Mouse (Mus musculus) liver, embryonic 11.5 days (tissue): ENCODE results near the gene Itgb7. TPM values are rescaled to one million over a fixed set of nuclear protein-coding genes. Genes with fewer than 3 reads are reported as not detected.

ENCODE experiments used
- ATAC-seq: fragments of 200-750 bp; cut with Nextera tagmentation; replicated peaks from 2 replicates; pipeline ENCODE4 v1.8.0; 2017; ENCODE audit warnings: moderate number of reproducible peaks, mild to moderate bottlenecking, moderate TSS enrichment, moderate library complexity; ENCODE audit not compliant: low FRiP score
- DNase-seq: peaks from one replicate; pipeline ENCODE4 v3.0.0-alpha.2; 2017; ENCODE audit warnings: low spot score
- H3K27ac ChIP-seq: fragments of 300-500 bp; sonication (generic); 2 replicates; pipeline ENCODE4 v1.5.1; 2014; ENCODE audit warnings: mild to moderate bottlenecking, low read depth, low read length, control low read depth
- H3K27me3 ChIP-seq: fragments of 300-500 bp; sonication (generic); replicated peaks from 2 replicates; pipeline ENCODE4 v1.6.1; 2014; ENCODE audit warnings: low read length, mixed read lengths; ENCODE audit not compliant: control insufficient read depth, insufficient read depth
- H3K36me3 ChIP-seq: fragments of 300-500 bp; sonication (generic); 2 replicates; pipeline ENCODE4 v1.6.1; 2014; ENCODE audit warnings: mild to moderate bottlenecking, low read length, moderate library complexity, mixed read lengths; ENCODE audit not compliant: control insufficient read depth, insufficient read depth
- H3K4me1 ChIP-seq: fragments of 300-500 bp; sonication (generic); replicated peaks from 2 replicates; pipeline ENCODE4 v1.6.1; 2014; ENCODE audit warnings: low read length, mixed read lengths; ENCODE audit not compliant: control insufficient read depth, insufficient read depth
- H3K4me2 ChIP-seq: fragments of 300-500 bp; sonication (generic); 2 replicates; pipeline ENCODE4 v1.6.1; 2014; ENCODE audit warnings: mild to moderate bottlenecking, control low read depth, moderate library complexity
- H3K4me3 ChIP-seq: fragments of 300-500 bp; sonication (generic); 2 replicates; pipeline ENCODE4 v1.5.1; 2014; ENCODE audit warnings: low read depth, low read length, control low read depth
- H3K9ac ChIP-seq: fragments of 300-500 bp; sonication (generic); 2 replicates; pipeline ENCODE4 v1.6.1; 2014; ENCODE audit warnings: low read depth, low read length, control low read depth
- H3K9me3 ChIP-seq: fragments of 300-500 bp; sonication (generic); 2 replicates; pipeline ENCODE4 v1.6.1; 2016; ENCODE audit warnings: low read length, inconsistent platforms, mixed read lengths; ENCODE audit not compliant: control insufficient read depth
- WGBS: fragments of 180-500 bp; shearing (Covaris S2); extraction: QIAGEN DNeasy Blood & Tissue Kit; methylation state at CpG from one replicate; pipeline ENCODE4 v1.1.7; 2014; 5-methylcytosine and 5-hydroxymethylcytosine counted together
- polyA plus RNA-seq: library from polyadenylated mRNA; unstranded; fragments of >200 nt; fragmentation: Nextera tagmentation; extraction: Ambion mirVana; gene quantifications from 2 replicates; pipeline ENCODE4 v1.2.1, GENCODE M21; 2014

Gene Itgb7
- polyA plus RNA-seq, 1 experiment from 2014 or later: 3.9 TPM

DNA sequence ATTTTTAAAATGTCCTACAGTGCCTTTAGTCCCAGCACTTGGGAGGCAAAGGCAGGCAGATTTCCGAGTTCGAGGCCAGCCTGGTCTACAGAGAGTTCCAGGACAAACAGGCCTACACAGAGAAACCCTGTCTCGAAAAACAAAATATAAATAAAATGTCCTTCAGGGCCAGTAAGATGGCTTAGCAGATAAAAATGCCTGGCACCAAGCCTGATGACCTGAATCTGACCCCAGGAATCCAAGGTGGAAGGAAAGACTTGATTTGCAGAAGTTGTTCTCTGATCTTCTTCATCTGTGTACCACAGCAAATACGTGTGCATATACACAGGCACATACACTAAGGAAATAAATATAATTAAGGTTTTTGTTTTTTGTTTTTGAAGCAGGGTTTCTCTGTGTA, 36.4 kb downstream of the Itgb7 start:
- WGBS: 74% methylated on average over 4 of the region's 4 CpGs
- Histone ChIP-seq H3K9ac (no peak overlapping the region), H3K9me3 (no peaks in the 10 kb centered on the region), H3K4me2 (no peak overlapping the region), H3K36me3 (no peaks in the 10 kb centered on the region), H3K27ac (no peak overlapping the region), H3K4me3 (no peak overlapping the region), H3K27me3 (no peaks in the 10 kb centered on the region), H3K4me1 (peaks cover 6% of the 10 kb centered on the region)
- DNase-seq (no peak), ATAC-seq (no peak)

DNA sequence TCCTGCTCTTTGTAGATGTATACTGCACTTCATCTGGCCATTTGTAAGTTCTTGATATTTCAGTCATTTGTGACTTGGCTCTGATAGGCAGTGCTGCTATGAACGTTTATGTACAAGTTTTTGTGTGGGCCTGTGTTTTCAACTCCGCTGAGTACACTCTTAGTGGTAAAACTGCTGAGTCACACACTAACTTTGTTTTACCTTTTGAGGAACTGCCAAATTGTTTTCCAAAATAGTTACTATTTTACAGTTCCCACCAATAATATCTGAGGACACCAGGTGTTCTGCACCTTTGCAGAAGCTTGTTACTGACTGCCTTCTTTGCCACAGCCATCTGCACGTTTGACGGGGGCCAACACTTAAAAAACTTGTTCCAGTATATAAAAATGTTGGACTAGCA, 37.3 kb downstream of the Itgb7 start:
- WGBS: 65% methylated on average over 4 of the region's 4 CpGs
- Histone ChIP-seq H3K27ac (peak overlapping the region; percentile 34; the same call in 1 of the 2 replicates), H3K36me3 (no peaks in the 10 kb centered on the region), H3K9me3 (no peaks in the 10 kb centered on the region), H3K4me2 (no peak overlapping the region), H3K4me1 (peaks cover 6% of the 10 kb centered on the region), H3K9ac (no peak overlapping the region), H3K27me3 (no peaks in the 10 kb centered on the region), H3K4me3 (no peak overlapping the region)
- DNase-seq (no peak), ATAC-seq (no peak)

DNA sequence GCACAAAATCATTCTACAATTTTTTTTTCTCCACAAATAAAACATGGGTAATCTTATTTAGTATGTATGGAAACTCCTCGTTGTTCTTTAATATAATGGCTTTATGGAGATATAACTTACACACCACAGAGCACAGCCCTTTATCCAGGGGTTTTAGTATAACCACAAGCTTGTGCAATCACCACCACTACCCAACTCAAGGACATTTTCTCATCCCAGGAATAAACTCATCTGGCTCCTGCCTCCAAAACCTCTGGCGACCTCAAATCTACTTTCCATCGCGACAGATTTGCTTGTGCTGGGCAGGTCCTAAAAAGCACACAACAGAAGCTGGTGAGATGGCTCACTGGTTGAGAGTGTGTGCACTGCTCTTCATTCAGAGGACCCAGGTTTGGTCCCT, 38.1 kb downstream of the Itgb7 start:
- DNase-seq: no peak
- Histone ChIP-seq H3K9ac (no peak overlapping the region), H3K4me3 (no peak overlapping the region), H3K27me3 (no peaks in the 10 kb centered on the region), H3K4me1 (peaks cover 5% of the 10 kb centered on the region), H3K36me3 (no peaks in the 10 kb centered on the region), H3K27ac (no peak overlapping the region), H3K4me2 (no peak overlapping the region), H3K9me3 (no peaks in the 10 kb centered on the region)
- no peak for ATAC-seq
- 64% methylated on average over 4 of the region's 4 CpGs for WGBS

DNA sequence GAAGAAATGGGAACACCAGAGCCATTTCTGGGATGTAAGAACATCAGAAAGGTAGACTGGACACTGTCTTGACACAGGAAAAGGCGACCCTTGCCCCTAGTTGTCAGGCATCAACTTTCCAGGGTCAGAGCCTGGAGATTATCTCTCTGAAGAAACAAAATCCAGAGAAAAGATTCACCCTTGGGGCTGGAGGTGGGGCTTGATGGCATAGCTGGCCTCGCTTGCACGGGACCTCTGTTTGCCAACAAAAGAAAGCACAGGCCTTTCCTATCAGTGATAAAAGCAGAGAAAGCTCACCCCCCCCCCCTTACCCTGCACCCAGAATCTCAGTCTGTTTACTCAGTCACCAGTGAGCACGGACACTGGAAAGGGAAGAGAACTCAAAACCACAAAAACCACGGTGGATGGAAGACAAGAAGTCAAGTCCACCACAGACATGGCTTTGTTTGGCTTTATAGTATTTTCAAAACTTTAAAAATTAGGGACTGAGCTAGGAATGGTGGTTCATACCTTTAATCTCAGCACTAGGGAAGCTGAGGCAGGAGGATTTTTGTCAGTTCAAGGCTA, 38.8 kb downstream of the Itgb7 start:
- H3K36me3 ChIP-seq: no peaks in the 10 kb centered on the region
- WGBS: 22% methylated on average over 5 of the region's 5 CpGs
- H3K9me3 ChIP-seq: no peaks in the 10 kb centered on the region
- no peak overlapping the region for H3K4me3 ChIP-seq
- H3K9ac ChIP-seq: no peak overlapping the region
- H3K4me1 ChIP-seq: peaks cover 10% of the 10 kb centered on the region
- no peaks in the 10 kb centered on the region for H3K27me3 ChIP-seq
- peak overlapping the region; percentile 66 for H3K27ac ChIP-seq
- H3K4me2 ChIP-seq: peak overlapping the region; percentile 21; the same call in 1 of the 2 replicates
- DNase-seq: no peak
- no peak for ATAC-seq

DNA sequence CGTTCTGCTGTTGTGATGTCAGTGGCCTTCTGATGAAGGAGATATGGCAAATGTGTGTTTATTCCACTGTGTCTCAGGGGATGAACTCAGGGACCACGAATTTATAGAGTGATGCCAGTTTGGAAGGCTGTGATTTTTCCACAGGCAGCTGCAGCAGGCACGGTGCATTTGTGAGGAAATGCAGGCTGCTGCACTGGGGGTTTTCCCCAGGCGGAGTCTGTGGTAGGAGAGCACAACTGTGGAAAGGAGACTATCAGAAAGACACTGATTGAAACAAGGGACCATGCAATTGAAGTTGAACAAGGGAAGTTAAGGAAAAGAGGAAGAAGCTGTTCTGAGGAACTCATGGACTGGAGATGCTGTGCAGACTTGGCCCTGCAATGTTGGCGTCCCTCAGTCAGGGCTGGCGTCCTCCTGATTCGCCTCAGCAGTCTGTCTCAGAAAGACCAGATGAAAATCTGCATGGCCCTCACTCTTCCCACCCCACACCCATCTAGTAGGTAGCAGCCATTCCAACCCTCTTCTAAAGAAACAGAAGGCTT, 39.4 kb downstream of the Itgb7 start:
- peaks cover 10% of the 10 kb centered on the region for H3K4me1 ChIP-seq
- H3K9me3 ChIP-seq: no peaks in the 10 kb centered on the region
- no peaks in the 10 kb centered on the region for H3K27me3 ChIP-seq
- DNase-seq: no peak
- no peak overlapping the region for H3K9ac ChIP-seq
- H3K36me3 ChIP-seq: no peaks in the 10 kb centered on the region
- WGBS: 35% methylated on average over 7 of the region's 7 CpGs
- H3K4me2 ChIP-seq: peak overlapping the region; percentile 21
- H3K4me3 ChIP-seq: no peak overlapping the region
- H3K27ac ChIP-seq: peak overlapping the region; percentile 66
- ATAC-seq: no peak

DNA sequence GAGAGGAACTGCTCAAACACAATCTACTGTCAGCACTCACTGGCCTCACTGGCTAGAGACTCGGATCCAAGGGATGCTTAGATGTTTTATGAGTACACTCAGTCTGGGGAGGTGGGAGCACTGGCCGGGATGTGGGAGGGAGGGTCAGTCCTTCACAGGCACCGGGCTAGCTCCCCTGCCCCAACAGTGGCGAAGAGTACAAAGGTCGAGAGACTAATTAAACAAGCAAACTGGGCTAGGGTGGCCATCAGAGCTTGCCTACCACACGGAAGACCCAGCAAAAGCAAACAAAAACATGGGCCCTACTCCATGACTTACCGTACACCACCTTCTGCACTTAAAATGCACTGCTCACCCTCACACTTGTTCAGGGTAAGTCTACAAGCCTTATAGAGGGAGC, 40.0 kb downstream of the Itgb7 start:
- no peaks in the 10 kb centered on the region for H3K9me3 ChIP-seq
- H3K9ac ChIP-seq: no peak overlapping the region
- no peak for DNase-seq
- 58% methylated on average over 7 of the region's 7 CpGs for WGBS
- peak overlapping the region; percentile 8; the same call in 1 of the 2 replicates for H3K4me2 ChIP-seq
- peaks cover 13% of the 10 kb centered on the region for H3K4me1 ChIP-seq
- no peaks in the 10 kb centered on the region for H3K27me3 ChIP-seq
- H3K4me3 ChIP-seq: no peak overlapping the region
- peak; percentile 56; the same call in 1 of the 2 replicates for ATAC-seq
- H3K27ac ChIP-seq: peak overlapping the region; percentile 66
- no peaks in the 10 kb centered on the region for H3K36me3 ChIP-seq

DNA sequence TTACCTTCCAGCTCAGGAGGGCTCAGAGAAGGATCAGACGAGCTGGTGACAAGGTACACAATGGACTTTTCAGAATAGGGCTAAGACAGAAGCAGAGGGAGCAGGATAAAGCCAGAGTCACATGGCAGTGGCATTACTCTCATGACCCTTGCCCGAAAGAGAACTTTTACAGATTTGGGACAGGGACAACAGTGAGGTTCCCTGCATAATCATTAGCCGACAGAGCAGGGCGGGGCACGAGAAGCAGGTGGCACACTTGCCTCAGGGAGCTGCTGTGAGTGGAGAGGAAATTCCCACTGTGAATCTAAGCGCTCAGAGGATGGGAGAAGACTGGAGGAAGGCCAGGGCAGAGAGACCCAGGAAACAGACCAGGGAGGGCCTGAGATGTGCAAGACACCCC, 42.9 kb downstream of the Itgb7 start:
- DNase-seq (no peak), ATAC-seq (no peak)
- no peaks in the 10 kb centered on the region for H3K27me3 ChIP-seq
- no peak overlapping the region for H3K4me3 ChIP-seq
- no peak overlapping the region for H3K4me2 ChIP-seq
- no peaks in the 10 kb centered on the region for H3K36me3 ChIP-seq
- no peak overlapping the region for H3K9ac ChIP-seq
- H3K9me3 ChIP-seq: no peaks in the 10 kb centered on the region
- no peak overlapping the region for H3K27ac ChIP-seq
- peaks cover 13% of the 10 kb centered on the region for H3K4me1 ChIP-seq
- 63% methylated on average over 6 of the region's 6 CpGs for WGBS

DNA sequence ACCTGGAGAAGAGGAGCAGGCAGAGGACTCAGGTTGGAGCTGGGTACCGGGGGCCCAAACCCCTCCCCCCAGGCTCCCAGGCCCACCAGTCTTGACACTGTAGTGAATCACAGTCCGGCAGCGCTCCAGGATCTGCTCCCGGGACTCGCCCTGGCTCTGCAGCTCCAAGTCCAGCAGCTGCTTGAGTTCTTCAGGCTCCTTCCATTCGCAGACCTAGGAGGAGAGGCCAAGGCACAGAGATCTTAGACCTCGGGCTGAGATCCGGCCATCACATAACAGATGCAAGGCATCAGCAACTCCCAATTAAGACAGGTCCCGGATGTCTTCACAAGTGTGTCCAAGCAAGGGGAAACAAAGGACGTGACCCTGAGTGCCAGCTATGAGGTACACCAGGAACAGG, 43.6 kb downstream of the Itgb7 start:
- no peaks in the 10 kb centered on the region for H3K27me3 ChIP-seq
- DNase-seq (no peak), ATAC-seq (no peak)
- H3K4me2 ChIP-seq: no peak overlapping the region
- H3K27ac ChIP-seq: no peak overlapping the region
- H3K4me3 ChIP-seq: no peak overlapping the region
- peaks cover 13% of the 10 kb centered on the region for H3K4me1 ChIP-seq
- WGBS: 84% methylated on average over 10 of the region's 10 CpGs
- H3K9ac ChIP-seq: no peak overlapping the region
- H3K36me3 ChIP-seq: no peaks in the 10 kb centered on the region
- no peaks in the 10 kb centered on the region for H3K9me3 ChIP-seq

DNA sequence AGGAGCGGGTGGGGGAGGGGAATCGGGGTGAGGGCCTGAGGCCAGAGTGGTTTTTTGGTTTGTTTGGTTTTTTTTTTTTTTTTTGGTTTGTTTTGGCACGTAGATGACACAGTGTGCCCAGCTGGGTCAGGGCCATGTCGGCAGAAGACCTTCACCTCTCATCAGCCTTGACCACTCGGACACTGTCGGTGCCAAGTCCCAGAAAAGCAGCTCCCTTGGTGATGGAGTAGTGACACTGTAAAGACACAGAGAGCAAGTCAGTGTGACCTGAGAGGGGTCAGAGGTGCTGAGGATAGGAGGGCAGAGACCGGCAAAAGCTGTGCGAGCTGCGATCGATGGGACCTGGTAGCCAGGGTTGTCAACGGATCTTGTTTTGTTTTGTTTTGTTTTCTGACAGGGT, 45.5 kb downstream of the Itgb7 start:
- peak overlapping the region; percentile 75 for H3K27ac ChIP-seq
- DNase-seq (no peak), ATAC-seq (no peak)
- H3K9me3 ChIP-seq: no peaks in the 10 kb centered on the region
- H3K9ac ChIP-seq: no peak overlapping the region
- no peaks in the 10 kb centered on the region for H3K36me3 ChIP-seq
- no peak overlapping the region for H3K4me2 ChIP-seq
- no peak overlapping the region for H3K4me3 ChIP-seq
- H3K4me1 ChIP-seq: peaks cover 9% of the 10 kb centered on the region
- no peaks in the 10 kb centered on the region for H3K27me3 ChIP-seq
- 67% methylated on average over 11 of the region's 11 CpGs for WGBS
